Mouse (Mus musculus): ENCODE results near the gene Olfr681.
"Not testable (repeated sequence)": the region's sequence is repeated elsewhere in the genome, so short reads cannot be mapped to it uniquely, and the experiment has no call there.

Gene Olfr681

GRCm38 (mm10) chr7:105116536-105116935 is at the start of gene Olfr681:
Gene Olfr681 (plus strand): TSS chr7:105116836.
- DNase-seq (ENCODE audit: low read depth in 2 of 2, low spot score in 2 of 2) = no peak

- DNase-seq (ENCODE audit: low read depth in 2 of 2, low spot score in 2 of 2) = no peak
Observed at GRCm38 (mm10) chr7:105080905-105081304, 35.7 kb upstream of the Olfr681 start, which contains the start of gene Olfr679. Gene Olfr679 (plus strand): TSS chr7:105081205.

- not testable (repeated sequence) for DNase-seq (ENCODE audit: low read depth in 2 of 2, low spot score in 2 of 2)
Observed at GRCm38 (mm10) chr7:105092717-105093116, 23.9 kb upstream of the Olfr681 start, which contains the start of gene Olfr680-ps1. Gene Olfr680-ps1 (minus strand): TSS chr7:105092817.

GRCm38 (mm10) chr7:105141275-105141674 is 24.6 kb downstream of the Olfr681 start:
- no peak for DNase-seq (ENCODE audit: low read depth in 2 of 2, low spot score in 2 of 2)

GRCm38 (mm10) chr7:105146912-105147311 is 30.3 kb downstream of the Olfr681 start, which contains the start of gene Olfr683:
Gene Olfr683 (minus strand): TSS chr7:105147012.
- DNase-seq (ENCODE audit: low read depth in 2 of 2, low spot score in 2 of 2) = no peak

GRCm38 (mm10) chr7:105163553-105163952 is 46.9 kb downstream of the Olfr681 start, which contains the start of gene Olfr684:
Gene Olfr684 (minus strand): TSS chr7:105163653.
- DNase-seq (ENCODE audit: low read depth in 2 of 2, low spot score in 2 of 2) = no peak

GRCm38 (mm10) chr7:105170773-105171172 is 54.1 kb downstream of the Olfr681 start:
- no peak for DNase-seq (ENCODE audit: low read depth in 2 of 2, low spot score in 2 of 2)

All from CD8-positive naive resting alpha-beta T cell, adult 2 months (primary cell).